ENCODE assay signal across 11 mouse cellular contexts in the genomic region with DNA sequence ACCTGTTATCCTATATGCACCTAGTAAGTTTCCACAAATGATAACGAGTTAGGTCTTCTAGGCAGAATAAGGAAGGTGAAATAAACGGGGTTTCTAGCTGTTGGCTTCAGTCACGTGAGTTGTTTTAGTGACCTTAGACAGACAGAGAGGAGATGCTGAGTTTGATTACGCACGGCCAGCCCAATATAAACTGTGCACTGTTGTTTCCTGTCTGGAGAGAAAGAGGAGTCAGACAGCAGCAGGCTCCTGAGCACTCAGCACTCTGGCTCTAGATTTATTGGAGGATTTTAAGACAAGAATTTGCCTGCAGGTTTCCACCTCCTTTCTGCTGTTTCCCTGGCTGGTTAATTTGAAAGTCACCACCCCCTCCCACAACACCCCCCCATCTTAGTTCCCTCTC.
DNase-seq lines count a peak whose midpoint lies in the region; ATAC-seq and TF ChIP-seq lines count a peak whose summit lies in the region.
"Had no signal": no experiment of that assay in that cellular context is flagged by ENCODE, and none has a peak within 500 bp of the region (broad histone marks: within the 10 kb centered on the region; RNA-seq: fewer than 3 reads in every experiment).

No protein-coding gene starts in this region.

- intact Hi-C loops in heart, adult 2 months (cut with DNase I): no loop called here

- ATAC-seq in forebrain, embryonic 16.5 days: no peak
- ATAC-seq in lung, embryonic 16.5 days (ENCODE audit: low read depth): no peak
- no peak; the same call in 1 of the 2 replicates for ATAC-seq in stomach, embryonic 14.5 days (ENCODE audit: insufficient number of reproducible peaks, insufficient read depth, low FRiP score, low read depth)

- H3K27me3 ChIP-seq in forebrain, embryonic 10.5 days (ENCODE audit: poor library complexity, severe bottlenecking): no peaks in the 10 kb centered on the region
- no peaks in the 10 kb centered on the region for H3K27me3 ChIP-seq in forebrain, embryonic 16.5 days (replicated peaks; ENCODE audit: control insufficient read depth, insufficient read depth, low read length)
- no peaks in the 10 kb centered on the region for H3K27me3 ChIP-seq in lung, embryonic 16.5 days (ENCODE audit: control insufficient read depth, insufficient read depth, low read depth, low read length)
- H3K27me3 ChIP-seq in stomach, embryonic 14.5 days (ENCODE audit: control insufficient read depth, insufficient read depth, low read length): no peaks in the 10 kb centered on the region
- no peaks in the 10 kb centered on the region for H3K27me3 ChIP-seq in heart, adult 2 months (ENCODE audit: control insufficient read depth, insufficient read depth, low read length)
- H3K27me3 ChIP-seq: megakaryocyte, embryonic 14.5 days had no signal

- H3K9ac ChIP-seq in forebrain, embryonic 16.5 days (replicated peaks; ENCODE audit: low read depth, low read length): no peak overlapping the region
- H3K9ac ChIP-seq in lung, embryonic 16.5 days (ENCODE audit: low read length): no peak overlapping the region
- H3K9ac ChIP-seq in stomach, embryonic 14.5 days (replicated peaks; ENCODE audit: low read depth, low read length): no peak overlapping the region
- H3K9ac ChIP-seq in heart, adult 2 months (ENCODE audit: low read depth, low read length): no peak overlapping the region

- H3K79me2 ChIP-seq in heart, adult 2 months (replicated peaks; ENCODE audit: control insufficient read depth, insufficient read depth, low read length): no peaks in the 10 kb centered on the region

- no peak for TF ChIP-seq CTCF in heart, adult 2 months (IDR thresholded peaks at IDR 0.05)

- no peak for TF ChIP-seq POLR2A in heart, adult 2 months (IDR thresholded peaks at IDR 0.05; ENCODE audit: insufficient read depth, low read depth, low read length)

- H3K27ac ChIP-seq in forebrain, embryonic 10.5 days: peak overlapping the region; percentile 78
- H3K27ac ChIP-seq in forebrain, embryonic 16.5 days (ENCODE audit: low read length): no peak overlapping the region
- no peak overlapping the region for H3K27ac ChIP-seq in lung, embryonic 16.5 days (ENCODE audit: low read length)
- no peak overlapping the region; the same call in 1 of the 2 replicates for H3K27ac ChIP-seq in stomach, embryonic 14.5 days (ENCODE audit: low read length)
- no peak overlapping the region for H3K27ac ChIP-seq in heart, adult 2 months
- H3K27ac ChIP-seq: gastrocnemius, adult 2 months had no signal

- no peak overlapping the region for H3K4me2 ChIP-seq in forebrain, embryonic 16.5 days (ENCODE audit: low read length)
- peak overlapping the region; percentile 26; the same call in 1 of the 2 replicates for H3K4me2 ChIP-seq in lung, embryonic 16.5 days (ENCODE audit: low read depth, low read length)
- peak overlapping the region; percentile 15 for H3K4me2 ChIP-seq in stomach, embryonic 14.5 days (replicated peaks; ENCODE audit: low read depth, low read length)

- peaks cover 36% of the 10 kb centered on the region for H3K4me1 ChIP-seq in forebrain, embryonic 10.5 days
- peaks cover 10% of the 10 kb centered on the region; the same call in 1 of the 2 replicates for H3K4me1 ChIP-seq in forebrain, embryonic 16.5 days (replicated peaks; ENCODE audit: control insufficient read depth, insufficient read depth, low read length)
- H3K4me1 ChIP-seq in lung, embryonic 16.5 days (replicated peaks; ENCODE audit: control insufficient read depth, insufficient read depth, low read length): peaks cover 4% of the 10 kb centered on the region; the same call in 1 of the 2 replicates
- H3K4me1 ChIP-seq in stomach, embryonic 14.5 days (ENCODE audit: control insufficient read depth, insufficient read depth, low read length): peaks cover 8% of the 10 kb centered on the region; the same call in 1 of the 2 replicates
- H3K4me1 ChIP-seq in heart, adult 2 months (ENCODE audit: control insufficient read depth, insufficient read depth, low read length): no peaks in the 10 kb centered on the region

- WGBS in forebrain, embryonic 10.5 days: 49% methylated on average over 5 of the region's 5 CpGs
- 25% methylated on average over 5 of the region's 5 CpGs for WGBS in forebrain, embryonic 16.5 days
- WGBS in lung, embryonic 16.5 days: 6% methylated on average over 5 of the region's 5 CpGs
- 6% methylated on average over 5 of the region's 5 CpGs for WGBS in stomach, embryonic 14.5 days
- WGBS in heart, adult 2 months: 28% methylated on average over 5 of the region's 5 CpGs

- no peaks in the 10 kb centered on the region for H3K9me3 ChIP-seq in forebrain, embryonic 10.5 days
- no peaks in the 10 kb centered on the region for H3K9me3 ChIP-seq in forebrain, embryonic 16.5 days (ENCODE audit: control insufficient read depth, low read length)
- no peaks in the 10 kb centered on the region for H3K9me3 ChIP-seq in lung, embryonic 16.5 days (ENCODE audit: control insufficient read depth, low read length)
- no peaks in the 10 kb centered on the region for H3K9me3 ChIP-seq in stomach, embryonic 14.5 days (ENCODE audit: control insufficient read depth, low read depth, low read length)
- H3K9me3 ChIP-seq: megakaryocyte, embryonic 14.5 days had no signal

- no peaks in the 10 kb centered on the region for H3K36me3 ChIP-seq in forebrain, embryonic 10.5 days (replicated peaks)
- no peaks in the 10 kb centered on the region for H3K36me3 ChIP-seq in forebrain, embryonic 16.5 days (ENCODE audit: control insufficient read depth, insufficient read depth)
- H3K36me3 ChIP-seq in lung, embryonic 16.5 days (ENCODE audit: control insufficient read depth, insufficient read depth, low read length): no peaks in the 10 kb centered on the region
- no peaks in the 10 kb centered on the region for H3K36me3 ChIP-seq in stomach, embryonic 14.5 days (ENCODE audit: control insufficient read depth, insufficient read depth, low read length)
- H3K36me3 ChIP-seq in heart, adult 2 months (ENCODE audit: control insufficient read depth, insufficient read depth, low read length): no peaks in the 10 kb centered on the region

- TF ChIP-seq EP300 in heart, adult 2 months (IDR thresholded peaks at IDR 0.05; ENCODE audit: insufficient read depth, low read depth, low read length): no peak

- no peak overlapping the region for H3K4me3 ChIP-seq in forebrain, embryonic 10.5 days
- no peak overlapping the region for H3K4me3 ChIP-seq in forebrain, embryonic 16.5 days (replicated peaks; ENCODE audit: low read length)
- no peak overlapping the region for H3K4me3 ChIP-seq in lung, embryonic 16.5 days (ENCODE audit: low read length)
- no peak overlapping the region for H3K4me3 ChIP-seq in stomach, embryonic 14.5 days (ENCODE audit: low read depth, low read length)
- no peak overlapping the region for H3K4me3 ChIP-seq in heart, adult 2 months
- H3K4me3 ChIP-seq: gastrocnemius, adult 2 months; megakaryocyte, embryonic 14.5 days had no signal

- DNase-seq in forebrain, embryonic 10.5 days (ENCODE audit: extremely low spot score, low spot score): no peak
- DNase-seq in lung, adult 18-20 months: no peak
- DNase-seq in hindlimb bud, embryonic 11.5 days (ENCODE audit: extremely low spot score, low read depth, low spot score): peak; percentile 22
- DNase-seq in cerebellum, adult 11-12 months: no peak
- no peak for DNase-seq in heart, adult 2 months
- DNase-seq: gastrocnemius, adult 2 months; heart, postnatal 10 days had no signal
